Mouse (Mus musculus): ENCODE measurements around the gene Slc25a42. TPM values are rescaled to one million over a fixed set of nuclear protein-coding genes. Genes with fewer than 3 reads are reported as not detected.

Gene Slc25a42
- total RNA-seq (2023), result 9.9 TPM

DNA sequence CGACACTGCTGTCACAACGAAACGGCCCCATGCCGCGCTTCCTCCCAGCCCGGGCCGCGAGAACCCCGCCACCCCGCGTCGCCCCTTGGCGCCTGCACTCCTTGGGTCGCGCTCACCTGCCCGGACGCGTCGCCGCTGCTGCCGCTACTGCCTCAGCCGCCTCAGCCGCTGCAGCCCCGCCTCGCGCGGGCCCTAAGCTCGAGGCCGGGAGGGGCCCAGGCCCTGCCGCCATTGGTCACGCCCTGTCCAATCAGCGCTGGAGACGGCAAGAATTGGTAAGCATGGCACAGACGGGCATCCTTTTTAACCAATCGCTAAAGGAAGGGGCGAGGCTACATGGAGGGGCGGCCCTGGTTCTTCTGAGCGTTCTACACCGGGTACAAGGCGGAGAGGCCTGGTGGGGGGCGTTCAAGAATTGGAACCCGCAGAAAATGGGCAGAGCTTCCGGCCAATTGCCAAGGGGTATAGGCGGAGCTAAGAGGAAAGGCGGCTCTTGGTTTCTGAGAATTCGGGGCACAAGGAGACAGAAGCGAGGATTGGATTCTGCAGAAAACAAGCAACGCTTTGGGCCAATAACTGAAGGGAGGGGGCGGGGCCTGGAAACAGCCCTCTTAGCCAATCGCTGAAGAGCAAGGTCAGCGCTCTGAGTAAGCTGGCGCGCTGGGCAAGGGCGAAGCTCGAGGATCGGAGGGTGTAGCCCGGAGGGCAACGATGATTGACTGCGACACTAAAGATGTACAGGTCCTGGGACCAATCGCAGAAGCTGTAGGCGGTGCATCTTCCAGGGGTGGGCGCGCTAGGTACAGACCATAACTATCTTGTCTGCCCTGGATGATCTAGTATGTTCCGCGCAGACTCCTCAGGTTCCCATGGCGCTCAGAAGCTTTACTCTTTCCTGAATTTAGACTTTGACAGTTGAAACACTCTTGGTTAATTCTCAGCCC is at the start of gene Slc25a42:
TSS of gene Slc25a42 (minus strand) at position 194 of the 944 bp plus-strand sequence.

DNA sequence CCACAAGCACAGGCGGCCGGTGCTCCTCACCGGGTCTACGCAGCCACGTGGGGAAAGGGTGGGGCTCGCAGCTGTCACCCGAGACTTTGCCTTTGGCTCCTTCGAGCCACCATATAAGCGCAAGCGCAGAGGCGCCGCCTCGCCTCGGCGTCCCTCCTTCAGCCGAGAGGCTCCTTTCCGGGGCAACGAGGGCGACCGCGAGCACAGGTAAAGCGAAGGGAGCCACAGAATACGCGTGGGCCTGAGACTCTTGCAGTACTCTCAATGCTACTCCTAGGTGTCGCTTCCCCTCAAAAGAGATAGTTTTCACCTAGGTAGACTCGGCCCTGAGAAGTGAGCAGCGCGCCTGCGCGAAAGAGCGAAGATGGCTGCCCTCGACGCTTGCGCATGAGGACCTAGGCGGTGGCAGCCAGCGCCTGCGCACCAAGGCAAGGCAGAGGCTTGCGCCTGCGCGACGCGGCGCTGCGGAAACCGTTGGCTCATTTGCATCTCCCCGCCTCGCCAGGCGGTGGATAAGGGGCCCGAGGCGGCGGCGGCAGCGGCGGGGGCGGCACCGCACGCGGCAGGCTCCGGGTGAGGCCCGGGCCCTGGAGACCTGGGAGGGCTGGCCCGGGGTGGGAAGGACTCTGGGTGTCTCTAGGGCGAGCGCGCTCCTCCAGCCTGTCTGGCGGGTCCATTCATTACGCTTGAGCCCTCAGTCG is 22.1 kb upstream of the Slc25a42 start, which contains the start of the genes Sugp2 and Armc6:
TSS of gene Sugp2 (plus strand) at position 147 of the 701 bp plus-strand sequence.
TSS of gene Armc6 (minus strand) at position 387 of the 701 bp plus-strand sequence.

DNA sequence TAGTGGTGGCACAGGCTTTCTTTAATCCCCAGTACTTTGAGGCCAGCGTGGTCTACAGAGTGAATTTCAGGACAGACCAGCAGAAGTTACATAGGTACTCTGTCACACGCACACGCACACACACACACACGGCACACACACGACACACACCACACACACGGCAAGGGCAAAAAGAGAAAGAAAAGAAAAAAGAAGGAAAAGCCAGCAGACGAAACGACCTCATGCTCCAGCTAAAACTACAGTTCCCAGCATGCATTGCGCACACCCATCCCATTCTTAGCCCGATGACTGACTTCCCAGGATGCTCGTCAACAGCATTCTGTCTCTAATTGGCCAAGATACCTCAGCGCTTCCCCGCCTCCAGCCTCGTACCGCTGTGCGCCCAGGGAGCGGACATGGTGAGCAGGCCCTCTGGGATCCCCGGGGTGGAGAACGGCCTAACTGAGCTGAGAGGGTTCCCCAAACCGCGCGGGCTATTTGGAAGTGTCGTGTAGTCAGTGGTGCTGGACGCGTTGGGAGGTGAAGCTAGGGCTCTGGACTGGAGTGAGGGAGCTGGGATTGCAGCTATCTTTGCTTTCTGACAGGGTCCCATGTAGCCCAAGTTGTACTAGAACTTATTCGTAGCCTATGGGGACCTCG is 39.9 kb downstream of the Slc25a42 start, which contains the start of gene Tmem161a:
TSS of gene Tmem161a (plus strand) at position 314 of the 639 bp plus-strand sequence.

DNA sequence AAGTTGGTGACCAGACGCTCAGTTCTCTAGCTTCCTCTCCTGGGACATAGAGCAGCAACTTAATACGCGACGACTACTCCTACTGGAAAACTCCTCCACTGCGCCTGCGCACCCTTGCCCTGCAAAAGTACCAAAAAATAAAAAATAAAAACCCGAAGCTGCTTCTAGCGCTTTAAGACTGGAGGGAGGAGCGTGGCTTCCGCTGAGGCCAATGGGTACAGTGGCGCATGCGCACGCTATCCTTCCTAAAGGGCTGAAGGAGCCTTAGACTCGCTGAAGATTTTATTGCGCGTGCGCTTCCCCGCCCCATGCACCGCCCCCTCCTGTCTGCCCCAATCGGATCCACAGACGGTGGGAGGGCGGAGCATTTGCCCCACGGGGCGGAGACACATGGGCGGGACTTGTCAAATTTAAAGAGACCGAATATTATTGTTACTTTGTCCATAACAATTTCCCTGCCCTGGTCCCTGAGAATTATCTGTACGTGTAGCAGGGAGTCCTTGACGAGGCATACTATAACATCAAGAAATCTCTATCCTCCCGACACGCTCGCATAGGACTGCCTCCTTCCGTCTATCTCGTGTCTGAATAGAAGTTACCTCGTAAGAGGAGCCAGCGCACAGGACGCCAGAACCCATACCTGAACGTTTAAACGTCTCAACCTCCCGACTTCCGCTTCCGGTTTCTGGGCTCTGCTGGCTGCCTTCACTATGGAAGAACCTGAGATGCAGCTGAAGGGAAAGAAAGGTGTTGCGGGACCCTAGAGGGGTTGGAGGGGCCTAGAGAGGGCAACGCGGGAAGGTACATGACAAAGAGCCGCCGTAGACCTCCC is 72.9 kb downstream of the Slc25a42 start, which contains the start of the genes Rfxank, Borcs8 and Mef2b:
TSS of gene Rfxank (minus strand) at position 129 of the 832 bp plus-strand sequence.
TSS of gene Borcs8 (plus strand) at position 474 of the 832 bp plus-strand sequence.
TSS of gene Mef2b (plus strand) at position 686 of the 832 bp plus-strand sequence.

Other genes with a start within 250 kb of the Slc25a42 start
- gene Gatad2a, start 215.9 kb downstream of the Slc25a42 start, total RNA-seq (2023), result 75.0 TPM
- gene Mau2, start 169.6 kb downstream of the Slc25a42 start, total RNA-seq (2023), result 136 TPM
- gene Sugp1, start 169.5 kb downstream of the Slc25a42 start, total RNA-seq (2023), result 52.8 TPM
- not detected for gene Tm6sf2, start 139.4 kb downstream of the Slc25a42 start, total RNA-seq (2023)
- gene Hapln4, start 128.8 kb downstream of the Slc25a42 start, total RNA-seq (2023), result not detected
- not detected for gene Ncan, start 91.4 kb downstream of the Slc25a42 start, total RNA-seq (2023)
- 24.6 TPM for gene Nr2c2ap, start 81.0 kb downstream of the Slc25a42 start, total RNA-seq (2023)
- gene Rfxank, start 73.2 kb downstream of the Slc25a42 start, total RNA-seq (2023), result 25.9 TPM
- 55.2 TPM for gene Borcs8, start 72.8 kb downstream of the Slc25a42 start, total RNA-seq (2023)
- gene Mef2b, start 72.6 kb downstream of the Slc25a42 start, total RNA-seq (2023), result 3.4 TPM
- 48.1 TPM for gene Tmem161a, start 39.9 kb downstream of the Slc25a42 start, total RNA-seq (2023)
- gene Sugp2, start 21.9 kb upstream of the Slc25a42 start, total RNA-seq (2023), result 72.7 TPM
- gene Armc6, start 22.2 kb upstream of the Slc25a42 start, total RNA-seq (2023), result 6.4 TPM
- 6.3 TPM for gene Homer3, start 70.5 kb upstream of the Slc25a42 start, total RNA-seq (2023)
- 81.1 TPM for gene Ddx49, start 90.2 kb upstream of the Slc25a42 start, total RNA-seq (2023)
- gene Cope, start 90.2 kb upstream of the Slc25a42 start, total RNA-seq (2023), result 115 TPM
- gene Cers1, start 103.5 kb upstream of the Slc25a42 start, total RNA-seq (2023), result not detected
- not detected for gene Gdf1, start 117.5 kb upstream of the Slc25a42 start, total RNA-seq (2023)
- gene Upf1, start 141.0 kb upstream of the Slc25a42 start, total RNA-seq (2023), result 71.3 TPM
- gene Comp, start 161.3 kb upstream of the Slc25a42 start, total RNA-seq (2023), result not detected
- 21.8 TPM for gene Crtc1, start 227.3 kb upstream of the Slc25a42 start, total RNA-seq (2023)